Mouse (Mus musculus): ENCODE measurements around the gene Lztr1. TPM values are rescaled to one million over a fixed set of nuclear protein-coding genes. Genes with fewer than 3 reads are reported as not detected.
A peak's percentile ranks its signal among the peaks of the same experiment; 100 is the strongest.

Gene Lztr1
- polyA plus RNA-seq, 1 experiment from 2014 or later, result 106 TPM

- Histone ChIP-seq H3K4me2 (replicated peaks) (peak overlapping the region; percentile 83), H3K4me1 (peaks cover 16% of the 10 kb centered on the region), H3K27ac (no peak overlapping the region), H3K27me3 (peaks cover 6% of the 10 kb centered on the region; the same call in 1 of the 2 replicates), H3K9me3 (no peaks in the 10 kb centered on the region), H3K9ac (peak overlapping the region; percentile 87; the same call in 1 of the 2 replicates), H3K4me3 (peak overlapping the region; percentile 69), H3K36me3 (peaks cover 42% of the 10 kb centered on the region)
- 95% methylated on average over 2 of the region's 2 CpGs for WGBS
- no peak for ATAC-seq (ENCODE audit: low FRiP score, low read depth)
Observed at GRCm38 (mm10) chr16:17510143-17510542, 1.7 kb downstream of the Lztr1 start.

GRCm38 (mm10) chr16:17510686-17511085, 2.2 kb downstream of the Lztr1 start:
- ATAC-seq (ENCODE audit: low FRiP score, low read depth), result no peak
- Histone ChIP-seq H3K4me1 (peaks cover 16% of the 10 kb centered on the region), H3K36me3 (peaks cover 48% of the 10 kb centered on the region), H3K9ac (no peak overlapping the region), H3K27me3 (peaks cover 3% of the 10 kb centered on the region; the same call in 1 of the 2 replicates), H3K4me2 (replicated peaks) (no peak overlapping the region), H3K9me3 (no peaks in the 10 kb centered on the region), H3K4me3 (no peak overlapping the region), H3K27ac (no peak overlapping the region)
- WGBS, result 89% methylated on average over 2 of the region's 2 CpGs

- H3K9me3 ChIP-seq, result no peaks in the 10 kb centered on the region
- no peak for ATAC-seq (ENCODE audit: low FRiP score, low read depth)
- no peaks in the 10 kb centered on the region for H3K27me3 ChIP-seq
- H3K27ac ChIP-seq, result no peak overlapping the region
- H3K9ac ChIP-seq, result no peak overlapping the region
- no peak overlapping the region for H3K4me3 ChIP-seq
- H3K4me1 ChIP-seq, result peaks cover 16% of the 10 kb centered on the region
- H3K4me2 ChIP-seq (replicated peaks), result no peak overlapping the region
- peaks cover 55% of the 10 kb centered on the region for H3K36me3 ChIP-seq
- WGBS, result 89% methylated on average over 4 of the region's 4 CpGs
Observed at GRCm38 (mm10) chr16:17511431-17511830, 2.9 kb downstream of the Lztr1 start.

GRCm38 (mm10) chr16:17518910-17519309, 10.4 kb downstream of the Lztr1 start:
- no peak overlapping the region for H3K4me3 ChIP-seq
- no peak overlapping the region for H3K4me2 ChIP-seq (replicated peaks)
- H3K4me1 ChIP-seq, result no peaks in the 10 kb centered on the region
- no peak overlapping the region for H3K9ac ChIP-seq
- no peak for ATAC-seq (ENCODE audit: low FRiP score, low read depth)
- H3K27ac ChIP-seq, result no peak overlapping the region
- no peaks in the 10 kb centered on the region for H3K9me3 ChIP-seq
- WGBS, result 76% methylated on average over 2 of the region's 2 CpGs
- H3K36me3 ChIP-seq, result peaks cover 98% of the 10 kb centered on the region
- H3K27me3 ChIP-seq, result no peaks in the 10 kb centered on the region

- H3K4me3 ChIP-seq, result no peak overlapping the region
- H3K9me3 ChIP-seq, result no peaks in the 10 kb centered on the region
- H3K4me1 ChIP-seq, result no peaks in the 10 kb centered on the region
- WGBS, result 94% methylated on average over 11 of the region's 11 CpGs
- no peaks in the 10 kb centered on the region for H3K27me3 ChIP-seq
- peaks cover 97% of the 10 kb centered on the region for H3K36me3 ChIP-seq
- no peak overlapping the region for H3K9ac ChIP-seq
- no peak for ATAC-seq (ENCODE audit: low FRiP score, low read depth)
- H3K27ac ChIP-seq, result no peak overlapping the region
- H3K4me2 ChIP-seq (replicated peaks), result no peak overlapping the region
Observed at GRCm38 (mm10) chr16:17524156-17524555, 15.7 kb downstream of the Lztr1 start.

GRCm38 (mm10) chr16:17525524-17525923, 17.0 kb downstream of the Lztr1 start:
- H3K36me3 ChIP-seq, result peaks cover 84% of the 10 kb centered on the region
- no peak overlapping the region for H3K9ac ChIP-seq
- WGBS, result 83% methylated on average over 3 of the region's 3 CpGs
- no peaks in the 10 kb centered on the region for H3K27me3 ChIP-seq
- ATAC-seq (ENCODE audit: low FRiP score, low read depth), result no peak
- no peak overlapping the region for H3K4me3 ChIP-seq
- H3K27ac ChIP-seq, result no peak overlapping the region
- peaks cover 10% of the 10 kb centered on the region for H3K4me1 ChIP-seq
- H3K9me3 ChIP-seq, result no peaks in the 10 kb centered on the region
- H3K4me2 ChIP-seq (replicated peaks), result no peak overlapping the region

GRCm38 (mm10) chr16:17526223-17526622, 17.7 kb downstream of the Lztr1 start:
- peaks cover 77% of the 10 kb centered on the region for H3K36me3 ChIP-seq
- ATAC-seq (ENCODE audit: low FRiP score, low read depth), result no peak
- WGBS, result 92% methylated on average over 6 of the region's 6 CpGs

GRCm38 (mm10) chr16:17527606-17528005, 19.1 kb downstream of the Lztr1 start:
- H3K4me1 ChIP-seq, result peaks cover 20% of the 10 kb centered on the region
- no peak overlapping the region for H3K4me3 ChIP-seq
- 0 out of 2 replicates have a peak overlapping the region, but pooled peaks have one; percentile 2 for H3K9ac ChIP-seq
- H3K4me2 ChIP-seq (replicated peaks), result no peak overlapping the region
- no peaks in the 10 kb centered on the region for H3K27me3 ChIP-seq
- H3K9me3 ChIP-seq, result no peaks in the 10 kb centered on the region
- no peak overlapping the region for H3K27ac ChIP-seq
- H3K36me3 ChIP-seq, result peaks cover 63% of the 10 kb centered on the region
- no peak for ATAC-seq (ENCODE audit: low FRiP score, low read depth)

More at GRCm38 (mm10) chr16:17526223-17526622, 17.7 kb downstream of the Lztr1 start:
- Histone ChIP-seq H3K27me3 (no peaks in the 10 kb centered on the region), H3K4me3 (no peak overlapping the region), H3K4me2 (replicated peaks) (no peak overlapping the region), H3K27ac (no peak overlapping the region; the same call in 1 of the 2 replicates), H3K9me3 (no peaks in the 10 kb centered on the region), H3K9ac (no peak overlapping the region), H3K4me1 (peaks cover 10% of the 10 kb centered on the region)

- Histone ChIP-seq H3K36me3 (peaks cover 56% of the 10 kb centered on the region), H3K9me3 (no peaks in the 10 kb centered on the region), H3K27ac (no peak overlapping the region), H3K4me1 (peaks cover 20% of the 10 kb centered on the region), H3K9ac (0 out of 2 replicates have a peak overlapping the region, but pooled peaks have one; percentile 2), H3K4me2 (replicated peaks) (no peak overlapping the region), H3K4me3 (no peak overlapping the region), H3K27me3 (no peaks in the 10 kb centered on the region)
- ATAC-seq (ENCODE audit: low FRiP score, low read depth), result no peak
- WGBS, result 83% methylated on average over 13 of the region's 13 CpGs
Observed at GRCm38 (mm10) chr16:17528276-17528675, 19.8 kb downstream of the Lztr1 start.

- no peaks in the 10 kb centered on the region for H3K9me3 ChIP-seq
- H3K4me1 ChIP-seq, result peaks cover 20% of the 10 kb centered on the region
- H3K27ac ChIP-seq, result peak overlapping the region; percentile 96
- H3K36me3 ChIP-seq, result peaks cover 40% of the 10 kb centered on the region
- 17% methylated on average over 17 of the region's 17 CpGs for WGBS
- H3K4me2 ChIP-seq (replicated peaks), result peak overlapping the region; percentile 93
- no peaks in the 10 kb centered on the region for H3K27me3 ChIP-seq
- ATAC-seq (ENCODE audit: low FRiP score, low read depth), result 0 out of 2 replicates have a peak, but pooled peaks have one; percentile 1
- peak overlapping the region; percentile 78 for H3K4me3 ChIP-seq
- peak overlapping the region; percentile 90 for H3K9ac ChIP-seq
Observed at GRCm38 (mm10) chr16:17529981-17530586, 21.6 kb downstream of the Lztr1 start.

- Histone ChIP-seq H3K4me2 (replicated peaks) (peak within 1 kb of the TSS; percentile 93), H3K9me3 (no peaks in the 10 kb centered on the region), H3K36me3 (peaks cover 33% of the 10 kb centered on the region), H3K27ac (peak within 1 kb of the TSS; percentile 96), H3K27me3 (no peaks in the 10 kb centered on the region), H3K4me3 (peak within 1 kb of the TSS; percentile 78), H3K9ac (peak within 1 kb of the TSS; percentile 90), H3K4me1 (peaks cover 20% of the 10 kb centered on the region)
- WGBS, result under 1% methylated on average over 67 of the region's 67 CpGs
- peak; percentile 96 for ATAC-seq (ENCODE audit: low FRiP score, low read depth)
Observed at GRCm38 (mm10) chr16:17530640-17531288, 22.3 kb downstream of the Lztr1 start, which contains the start of gene Thap7. Gene Thap7, minus strand, starts transcription at chr16:17531136.

- Histone ChIP-seq H3K4me3 (no peak overlapping the region), H3K27ac (no peak overlapping the region), H3K4me1 (peaks cover 20% of the 10 kb centered on the region), H3K9me3 (no peaks in the 10 kb centered on the region), H3K36me3 (peaks cover 18% of the 10 kb centered on the region), H3K27me3 (no peaks in the 10 kb centered on the region), H3K9ac (no peak overlapping the region), H3K4me2 (replicated peaks) (peak overlapping the region; percentile 93; the same call in 1 of the 2 replicates)
- ATAC-seq (ENCODE audit: low FRiP score, low read depth), result no peak
- WGBS, result 58% methylated on average over 4 of the region's 4 CpGs
Observed at GRCm38 (mm10) chr16:17532271-17532670, 23.8 kb downstream of the Lztr1 start.

Data from limb, embryonic 13.5 days (tissue).